Mouse (Mus musculus) midbrain, embryonic 10.5 days (tissue): Measurements from ENCODE around the gene Il1rapl1. TPM values are rescaled to one million over a fixed set of nuclear protein-coding genes. Genes with fewer than 3 reads are reported as not detected.

Experiments
- DNase-seq: peaks from one replicate; pipeline ENCODE4 v3.0.0-alpha.2; 2017; ENCODE audit warnings: low spot score
- H3K27ac ChIP-seq: fragments of 300-500 bp; sonication (generic); replicated peaks from 2 replicates; pipeline ENCODE4 v1.5.1; 2016; ENCODE audit warnings: mild to moderate bottlenecking
- H3K27me3 ChIP-seq: fragments of 300-500 bp; sonication (generic); 2 replicates; pipeline ENCODE4 v1.6.1; 2016; ENCODE audit warnings: low read depth, mild to moderate bottlenecking; ENCODE audit not compliant: poor library complexity, severe bottlenecking
- H3K36me3 ChIP-seq: fragments of 300-500 bp; sonication (generic); 2 replicates; pipeline ENCODE4 v1.6.1; 2016; ENCODE audit warnings: mild to moderate bottlenecking, moderate library complexity
- H3K4me1 ChIP-seq: fragments of 300-500 bp; sonication (generic); 2 replicates; pipeline ENCODE4 v1.6.1; 2016
- H3K4me3 ChIP-seq: fragments of 300-500 bp; sonication (generic); 2 replicates; pipeline ENCODE4 v1.5.1; 2016; ENCODE audit warnings: mild to moderate bottlenecking, moderate library complexity
- H3K9me3 ChIP-seq: fragments of 300-500 bp; sonication (generic); replicated peaks from 2 replicates; pipeline ENCODE4 v1.6.1; 2016; ENCODE audit warnings: mild to moderate bottlenecking
- WGBS: fragments of 180-500 bp; shearing (Covaris S2); methylation state at CpG from one replicate; pipeline ENCODE4 v1.1.7; 2016; 5-methylcytosine and 5-hydroxymethylcytosine counted together
- polyA plus RNA-seq: library from polyadenylated mRNA; unstranded; fragments of >200 nt; fragmentation: Nextera tagmentation; extraction: Ambion mirVana; gene quantifications from 2 replicates; pipeline ENCODE4 v1.2.1, GENCODE M21; 2016

Il1rapl1 gene
- polyA plus RNA-seq, 1 experiment from 2014 or later = 0.06 TPM

DNA sequence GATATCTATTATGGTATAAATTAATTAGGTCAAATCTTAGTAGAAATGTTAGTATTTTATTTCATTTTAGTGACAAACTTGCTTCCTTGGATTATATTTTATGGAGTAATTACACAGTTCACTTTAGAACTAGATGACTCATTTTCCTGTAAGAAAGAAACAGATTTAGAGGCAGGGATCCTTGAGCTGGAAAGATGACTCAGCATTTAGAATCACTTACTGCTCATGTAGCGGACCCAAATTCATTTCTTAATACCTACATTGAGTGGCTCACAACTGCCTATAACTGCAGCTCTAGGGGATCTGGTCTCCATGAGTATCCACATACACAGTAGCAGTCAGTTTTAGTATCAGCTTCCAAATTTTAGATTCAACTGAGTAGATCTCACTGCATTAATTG is 71.9 kb downstream of the Il1rapl1 start:
- H3K9me3 ChIP-seq = no peaks in the 10 kb centered on the region
- H3K4me1 ChIP-seq = no peaks in the 10 kb centered on the region
- no peak for DNase-seq
- H3K4me3 ChIP-seq = no peak overlapping the region
- no peaks in the 10 kb centered on the region for H3K27me3 ChIP-seq
- WGBS = 89% methylated on average over 1 of the region's 1 CpGs
- no peak overlapping the region for H3K27ac ChIP-seq
- H3K36me3 ChIP-seq = no peaks in the 10 kb centered on the region

GRCm38 (mm10) chrX:88038984-88039383 is 76.5 kb downstream of the Il1rapl1 start:
- H3K27ac ChIP-seq = no peak overlapping the region
- H3K4me1 ChIP-seq = no peaks in the 10 kb centered on the region
- no peaks in the 10 kb centered on the region for H3K9me3 ChIP-seq
- DNase-seq = no peak
- WGBS = 66% methylated on average over 1 of the region's 1 CpGs
- H3K27me3 ChIP-seq = no peaks in the 10 kb centered on the region
- no peaks in the 10 kb centered on the region for H3K36me3 ChIP-seq
- no peak overlapping the region for H3K4me3 ChIP-seq

DNA sequence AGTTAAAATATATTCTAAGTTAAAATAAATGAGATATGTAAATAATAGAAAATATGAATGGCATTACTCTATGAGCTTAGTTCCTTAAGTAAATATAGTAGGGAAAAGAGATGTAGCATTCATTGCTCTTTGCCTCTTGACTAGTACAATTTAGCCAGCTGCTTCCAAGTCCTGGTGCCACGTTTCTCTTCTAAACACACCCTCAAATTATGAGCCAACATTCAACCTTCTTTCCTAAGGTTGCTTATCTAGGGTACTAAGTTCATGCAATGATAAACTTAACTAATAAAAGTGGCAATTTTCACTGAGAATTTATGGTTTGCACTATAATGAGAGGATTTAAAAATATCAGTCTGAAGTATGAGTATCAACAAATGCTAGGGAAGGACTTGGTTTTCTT is 218.3 kb downstream of the Il1rapl1 start:
- DNase-seq = no peak
- 81% methylated on average over 1 of the region's 1 CpGs for WGBS
- no peak overlapping the region for H3K27ac ChIP-seq
- no peaks in the 10 kb centered on the region for H3K9me3 ChIP-seq
- H3K4me1 ChIP-seq = no peaks in the 10 kb centered on the region
- no peaks in the 10 kb centered on the region for H3K27me3 ChIP-seq
- H3K36me3 ChIP-seq = no peaks in the 10 kb centered on the region
- no peak overlapping the region for H3K4me3 ChIP-seq

DNA sequence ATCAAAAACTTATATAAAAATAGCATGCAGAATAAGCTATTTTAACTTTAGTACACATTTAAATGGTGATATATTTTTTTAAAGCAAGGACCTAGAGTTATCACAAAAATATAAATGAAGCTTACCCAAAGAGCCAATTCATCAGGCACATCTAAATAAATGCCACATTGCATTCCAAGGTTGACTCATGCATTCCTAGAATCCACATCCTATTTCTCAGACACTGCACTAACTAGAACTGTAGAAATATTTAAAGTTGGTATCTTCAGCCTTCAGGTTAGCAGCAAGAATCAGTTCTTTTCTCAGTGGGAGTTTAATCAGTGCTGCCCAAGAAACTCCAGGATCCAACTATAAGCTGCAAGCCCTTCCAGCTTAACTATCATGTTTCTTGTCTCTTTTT is 223.5 kb downstream of the Il1rapl1 start:
- H3K9me3 ChIP-seq = no peaks in the 10 kb centered on the region
- no peaks in the 10 kb centered on the region for H3K36me3 ChIP-seq

DNA sequence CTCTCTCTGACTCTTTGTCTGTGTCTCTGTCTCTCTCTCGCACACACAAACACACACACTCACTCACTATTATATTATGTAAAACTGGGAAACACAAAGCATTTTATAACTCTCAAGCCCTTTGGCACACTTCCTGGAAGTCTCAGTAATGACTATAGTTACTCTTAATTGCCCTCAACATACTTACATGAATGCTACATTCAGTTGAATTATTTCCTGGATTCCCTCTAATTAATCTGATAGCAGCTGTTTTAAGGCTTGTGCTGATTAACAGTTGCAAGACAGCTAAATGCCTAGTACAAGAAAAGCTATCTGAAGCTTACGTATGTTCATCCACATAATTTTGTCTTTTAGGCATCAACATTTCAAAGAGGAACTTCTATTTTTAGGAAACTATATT is 261.3 kb downstream of the Il1rapl1 start:
- Histone ChIP-seq H3K27me3 (no peaks in the 10 kb centered on the region), H3K4me1 (no peaks in the 10 kb centered on the region), H3K36me3 (no peaks in the 10 kb centered on the region), H3K4me3 (no peak overlapping the region), H3K9me3 (no peaks in the 10 kb centered on the region), H3K27ac (no peak overlapping the region)
- DNase-seq = no peak
- 89% methylated on average over 2 of the region's 2 CpGs for WGBS

More for the DNA sequence above, 223.5 kb downstream of the Il1rapl1 start:
- DNase-seq = no peak
- H3K27me3 ChIP-seq = no peaks in the 10 kb centered on the region
- no peak overlapping the region for H3K27ac ChIP-seq
- no peak overlapping the region for H3K4me3 ChIP-seq
- no peaks in the 10 kb centered on the region for H3K4me1 ChIP-seq

GRCm38 (mm10) chrX:87813884-87814283 is 301.6 kb downstream of the Il1rapl1 start:
- Histone ChIP-seq H3K36me3 (no peaks in the 10 kb centered on the region), H3K27ac (no peak overlapping the region), H3K4me1 (no peaks in the 10 kb centered on the region), H3K4me3 (no peak overlapping the region), H3K9me3 (no peaks in the 10 kb centered on the region), H3K27me3 (no peaks in the 10 kb centered on the region)
- DNase-seq = no peak

DNA sequence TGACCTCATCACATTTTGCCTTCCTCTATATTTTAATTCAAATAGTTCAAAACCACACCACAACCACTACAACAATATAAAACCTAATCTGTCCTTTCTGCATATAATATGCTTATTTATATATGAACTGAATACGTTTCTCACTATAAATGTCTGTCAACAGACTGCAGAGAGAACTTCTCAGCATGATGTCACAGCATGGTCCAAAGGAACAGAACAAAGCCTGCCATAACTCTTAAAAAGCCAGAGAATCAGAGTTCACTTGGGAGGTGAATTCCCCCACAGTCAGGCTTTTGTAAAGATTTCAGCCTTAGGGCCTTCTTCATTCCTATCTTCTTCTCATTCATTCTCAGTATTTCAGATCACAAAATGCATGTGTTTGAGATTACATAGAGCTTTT is 307.7 kb downstream of the Il1rapl1 start:
- WGBS = 38% methylated on average over 1 of the region's 1 CpGs
- no peak for DNase-seq
- H3K9me3 ChIP-seq = no peaks in the 10 kb centered on the region
- no peak overlapping the region for H3K27ac ChIP-seq
- H3K4me1 ChIP-seq = no peaks in the 10 kb centered on the region
- no peak overlapping the region for H3K4me3 ChIP-seq
- no peaks in the 10 kb centered on the region for H3K36me3 ChIP-seq
- no peaks in the 10 kb centered on the region for H3K27me3 ChIP-seq

DNA sequence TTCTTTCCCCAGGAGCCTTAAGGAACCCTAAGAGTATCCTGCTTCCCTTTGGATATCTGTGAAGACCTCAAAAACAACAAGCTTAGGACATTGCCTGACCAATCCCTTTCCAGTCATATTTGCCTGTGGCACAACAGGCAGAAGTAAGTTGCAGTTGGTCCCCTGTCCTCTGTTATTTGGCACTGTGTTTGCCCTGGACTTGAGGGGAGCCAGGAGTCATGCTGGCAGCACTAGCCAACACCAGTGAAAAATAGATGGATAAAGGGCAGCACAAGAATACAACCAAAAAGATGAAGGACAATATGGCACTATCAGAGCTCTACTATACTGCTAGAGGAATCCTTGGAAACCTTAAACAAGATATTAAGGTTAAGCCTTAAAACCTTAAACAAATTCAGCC is 322.4 kb downstream of the Il1rapl1 start:
- Histone ChIP-seq H3K4me3 (no peak overlapping the region), H3K9me3 (no peaks in the 10 kb centered on the region), H3K27me3 (no peaks in the 10 kb centered on the region), H3K4me1 (no peaks in the 10 kb centered on the region), H3K27ac (no peak overlapping the region), H3K36me3 (no peaks in the 10 kb centered on the region)
- no peak for DNase-seq

- Histone ChIP-seq H3K36me3 (no peaks in the 10 kb centered on the region), H3K4me3 (no peak overlapping the region), H3K4me1 (no peaks in the 10 kb centered on the region), H3K27ac (no peak overlapping the region), H3K9me3 (no peaks in the 10 kb centered on the region), H3K27me3 (no peaks in the 10 kb centered on the region)
- DNase-seq = no peak
- WGBS = 83% methylated on average over 2 of the region's 2 CpGs
Measured at GRCm38 (mm10) chrX:87710589-87710988, 404.9 kb downstream of the Il1rapl1 start.

GRCm38 (mm10) chrX:87663856-87664255 is 451.6 kb downstream of the Il1rapl1 start:
- Histone ChIP-seq H3K36me3 (no peaks in the 10 kb centered on the region), H3K4me3 (no peak overlapping the region), H3K27me3 (no peaks in the 10 kb centered on the region), H3K27ac (no peak overlapping the region), H3K4me1 (no peaks in the 10 kb centered on the region), H3K9me3 (no peaks in the 10 kb centered on the region)
- 89% methylated on average over 1 of the region's 1 CpGs for WGBS
- no peak for DNase-seq

DNA sequence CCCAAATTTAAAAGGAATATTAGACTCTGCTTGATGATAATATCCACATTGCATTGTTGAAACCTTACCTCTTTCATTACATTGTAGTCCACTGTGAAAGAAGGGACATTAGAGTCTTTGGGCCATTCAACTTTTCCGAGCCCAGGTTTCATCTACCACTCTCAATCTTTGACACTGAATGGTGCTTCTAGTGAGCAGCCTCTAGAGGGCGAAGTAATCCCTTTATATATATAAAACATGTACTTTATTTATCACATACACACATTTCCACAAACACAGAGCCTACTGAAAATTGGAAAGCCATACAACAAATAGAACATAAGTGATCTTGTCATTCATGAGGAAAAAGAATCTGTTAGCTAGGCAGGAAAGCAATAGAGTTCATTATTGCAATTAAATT is 459.8 kb downstream of the Il1rapl1 start:
- no peaks in the 10 kb centered on the region for H3K9me3 ChIP-seq
- no peaks in the 10 kb centered on the region for H3K36me3 ChIP-seq
- H3K4me1 ChIP-seq = no peaks in the 10 kb centered on the region
- H3K27me3 ChIP-seq = no peaks in the 10 kb centered on the region
- DNase-seq = no peak
- no peak overlapping the region for H3K27ac ChIP-seq
- H3K4me3 ChIP-seq = no peak overlapping the region
- 35% methylated on average over 2 of the region's 2 CpGs for WGBS

DNA sequence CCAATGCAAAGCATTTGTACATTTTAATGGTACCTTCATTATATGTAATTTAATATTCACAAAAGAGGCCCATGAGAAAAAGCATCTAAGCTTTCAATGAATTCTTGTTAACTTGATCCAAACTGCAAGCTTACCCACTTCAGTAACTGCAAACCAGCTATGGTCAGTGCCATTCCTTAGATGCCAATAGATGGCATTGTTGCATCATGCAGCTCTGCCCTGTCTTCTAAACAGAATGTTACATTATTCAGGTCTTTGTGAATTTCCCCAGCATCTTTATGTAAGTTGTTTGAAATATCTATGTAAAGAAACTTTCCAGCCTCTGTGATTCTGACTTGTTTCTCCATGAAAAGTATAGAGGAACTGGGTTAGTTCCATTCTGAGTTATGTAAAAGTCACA is 514.5 kb downstream of the Il1rapl1 start:
- Histone ChIP-seq H3K36me3 (no peaks in the 10 kb centered on the region), H3K4me3 (no peak overlapping the region), H3K27ac (no peak overlapping the region), H3K27me3 (no peaks in the 10 kb centered on the region), H3K4me1 (no peaks in the 10 kb centered on the region), H3K9me3 (no peaks in the 10 kb centered on the region)
- no peak for DNase-seq

DNA sequence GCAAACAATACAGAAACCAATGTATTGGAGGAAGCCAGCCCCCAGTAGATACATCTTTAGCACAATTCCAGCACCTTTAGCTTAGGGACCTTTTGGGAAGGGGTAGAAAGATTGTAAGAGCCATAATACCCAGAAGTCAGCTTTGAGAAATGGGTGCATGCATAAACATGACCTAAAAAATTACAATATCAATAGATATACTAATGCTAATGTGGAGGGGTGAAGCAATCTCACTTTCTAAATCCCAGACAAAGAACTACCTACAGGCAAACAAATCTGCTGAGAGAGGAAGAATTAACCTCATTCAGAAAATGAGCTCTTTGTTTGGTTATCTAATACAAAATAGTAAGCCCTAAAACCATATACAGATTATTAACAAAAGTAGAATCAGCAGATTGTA is 607.4 kb downstream of the Il1rapl1 start:
- no peak overlapping the region for H3K27ac ChIP-seq
- H3K36me3 ChIP-seq = no peaks in the 10 kb centered on the region
- H3K4me3 ChIP-seq = no peak overlapping the region
- no peaks in the 10 kb centered on the region for H3K27me3 ChIP-seq
- no peak for DNase-seq
- no peaks in the 10 kb centered on the region for H3K4me1 ChIP-seq
- no peaks in the 10 kb centered on the region for H3K9me3 ChIP-seq

DNA sequence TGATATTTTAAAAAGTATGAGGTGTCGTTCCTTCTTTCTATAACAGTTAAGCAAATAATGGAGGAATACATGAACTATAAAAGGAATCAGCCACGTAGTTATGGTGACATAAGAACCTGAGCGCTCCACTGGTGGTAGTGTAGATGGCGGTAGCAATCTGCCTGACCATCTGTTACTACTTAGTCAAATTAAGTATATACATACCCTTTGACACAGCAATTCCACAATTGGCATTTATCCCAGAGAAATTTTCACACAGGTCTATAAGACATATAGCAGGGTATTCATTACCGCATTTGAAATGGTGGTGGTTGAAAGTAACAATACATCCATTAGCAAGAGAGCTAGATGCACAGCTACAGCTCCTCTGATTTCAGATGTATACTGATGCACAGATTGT is 612.8 kb downstream of the Il1rapl1 start:
- H3K27ac ChIP-seq = no peak overlapping the region
- 83% methylated on average over 5 of the region's 5 CpGs for WGBS
- no peaks in the 10 kb centered on the region for H3K9me3 ChIP-seq
- no peak overlapping the region for H3K4me3 ChIP-seq
- H3K4me1 ChIP-seq = no peaks in the 10 kb centered on the region
- H3K36me3 ChIP-seq = no peaks in the 10 kb centered on the region
- no peaks in the 10 kb centered on the region for H3K27me3 ChIP-seq
- DNase-seq = no peak
